Mouse (Mus musculus): Measurements from ENCODE around the gene Aptx. TPM values are rescaled to one million over a fixed set of nuclear protein-coding genes. Genes with fewer than 3 reads are reported as not detected.

Aptx gene
- total RNA-seq (2014; rRNA removed) (17.3 and 18.4 TPM in 2 replicates), polyA plus RNA-seq (2015; fragmentation: Nextera tagmentation; extraction: Ambion mirVana) (31.3 and 34.6 TPM in 2 replicates)

DNA sequence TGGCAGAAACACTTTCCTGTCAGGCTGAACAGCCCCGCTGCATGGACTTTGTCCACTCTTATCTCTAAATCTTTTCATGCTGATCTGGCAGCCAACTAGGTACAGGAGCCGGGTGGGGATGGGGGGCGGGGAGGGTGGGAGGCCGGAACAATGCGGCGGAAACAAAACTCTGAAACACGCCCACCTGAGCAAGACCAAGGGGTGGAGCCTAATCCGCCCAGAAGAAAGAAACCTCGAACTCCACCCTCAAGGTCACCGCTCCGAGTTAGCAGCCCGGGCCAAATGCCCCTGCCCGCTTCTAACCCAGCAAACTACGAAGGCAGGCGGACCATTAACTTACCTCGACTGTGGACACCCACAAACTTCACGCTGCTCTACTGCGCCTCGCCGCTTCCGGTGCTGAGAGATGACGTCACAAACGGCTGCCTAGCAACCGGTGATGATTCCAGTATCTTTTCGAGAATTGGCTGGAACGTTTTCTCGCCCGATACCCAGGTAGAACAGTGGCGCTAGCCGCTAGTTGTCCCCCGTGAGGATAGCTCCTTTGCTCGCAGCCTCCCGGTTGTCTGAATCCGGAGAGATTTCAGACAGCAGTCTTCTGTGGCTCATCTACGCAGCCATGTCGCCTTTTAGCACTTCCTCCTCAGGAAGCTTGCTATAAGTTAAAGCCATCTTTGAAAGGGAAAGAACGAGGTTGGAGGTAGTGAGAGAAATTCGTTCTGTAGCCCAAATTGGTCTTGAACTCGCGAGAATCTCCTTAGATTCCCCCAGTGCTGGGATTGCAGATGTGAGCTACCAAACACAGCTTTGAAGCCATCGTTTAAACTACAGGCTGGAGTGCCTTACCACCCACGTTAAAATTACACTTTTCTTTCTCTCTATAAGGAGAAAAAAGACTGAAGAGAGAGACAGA lies at the start of gene Aptx:
Gene Aptx (minus strand): TSS at position 398 of the 913 bp plus-strand sequence.
- TF ChIP-seq CTCF (IDR thresholded peaks at IDR 0.05): peak; percentile 52
- WGBS: under 1% methylated on average over 41 of the region's 42 CpGs
- Histone ChIP-seq H3K27ac (ENCODE audit: low read depth, low read length) (peak within 1 kb of the TSS; percentile 93), H3K4me2 (ENCODE audit: low read depth, low read length, poor library complexity, severe bottlenecking) (peak within 1 kb of the TSS; percentile 54), H3K9me3 (ENCODE audit: low read length) (no peaks in the 10 kb centered on the region), H3K36me3 (ENCODE audit: insufficient read depth, low read length) (no peaks in the 10 kb centered on the region), H3K9ac (replicated peaks; ENCODE audit: low read length, poor library complexity, severe bottlenecking) (peak within 1 kb of the TSS; percentile 65), H3K27me3 (ENCODE audit: insufficient read depth, low read length) (no peaks in the 10 kb centered on the region), H3K4me1 (ENCODE audit: insufficient read depth, low read length) (peaks cover 12% of the 10 kb centered on the region; the same call in 1 of the 2 replicates), H3K4me3 (ENCODE audit: low read depth, low read length) (peak within 1 kb of the TSS; percentile 67)
- DNase-seq (ENCODE audit: low spot score) (peak; percentile 98), ATAC-seq (ENCODE audit: low FRiP score) (peak; percentile 95)

DNA sequence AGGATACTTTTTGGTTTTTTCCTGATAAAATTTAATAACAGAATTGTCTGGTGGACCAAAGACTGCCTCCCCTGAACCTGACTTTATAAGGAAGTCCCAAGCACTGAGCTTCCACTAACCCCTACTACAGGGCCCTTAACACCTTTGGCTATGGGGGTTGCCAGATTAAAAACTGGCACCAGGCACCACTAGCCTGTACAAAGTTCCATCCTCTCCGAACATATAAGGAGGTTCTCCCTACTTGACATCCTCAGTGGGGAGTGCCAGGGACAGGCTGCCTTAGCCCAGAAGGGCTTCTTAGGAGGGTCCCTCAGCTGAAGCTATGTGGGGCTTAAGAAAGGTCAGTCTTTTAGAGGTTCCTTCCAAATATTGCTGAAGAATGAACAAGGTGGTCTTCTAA lies 32.4 kb upstream of the Aptx start:
- no peaks in the 10 kb centered on the region for H3K9me3 ChIP-seq (ENCODE audit: low read length)
- no peak overlapping the region for H3K4me2 ChIP-seq (ENCODE audit: low read depth, low read length, poor library complexity, severe bottlenecking)
- H3K4me3 ChIP-seq (ENCODE audit: low read depth, low read length): no peak overlapping the region
- 78% methylated on average over 1 of the region's 1 CpGs for WGBS
- DNase-seq (ENCODE audit: low spot score) (no peak), ATAC-seq (ENCODE audit: low FRiP score) (no peak)
- no peaks in the 10 kb centered on the region for H3K27me3 ChIP-seq (ENCODE audit: insufficient read depth, low read length)
- H3K9ac ChIP-seq (replicated peaks; ENCODE audit: low read length, poor library complexity, severe bottlenecking): no peak overlapping the region
- no peaks in the 10 kb centered on the region for H3K4me1 ChIP-seq (ENCODE audit: insufficient read depth, low read length)
- H3K36me3 ChIP-seq (ENCODE audit: insufficient read depth, low read length): peaks cover 42% of the 10 kb centered on the region
- H3K27ac ChIP-seq (ENCODE audit: low read depth, low read length): no peak overlapping the region
- TF ChIP-seq CTCF (IDR thresholded peaks at IDR 0.05): no peak

DNA sequence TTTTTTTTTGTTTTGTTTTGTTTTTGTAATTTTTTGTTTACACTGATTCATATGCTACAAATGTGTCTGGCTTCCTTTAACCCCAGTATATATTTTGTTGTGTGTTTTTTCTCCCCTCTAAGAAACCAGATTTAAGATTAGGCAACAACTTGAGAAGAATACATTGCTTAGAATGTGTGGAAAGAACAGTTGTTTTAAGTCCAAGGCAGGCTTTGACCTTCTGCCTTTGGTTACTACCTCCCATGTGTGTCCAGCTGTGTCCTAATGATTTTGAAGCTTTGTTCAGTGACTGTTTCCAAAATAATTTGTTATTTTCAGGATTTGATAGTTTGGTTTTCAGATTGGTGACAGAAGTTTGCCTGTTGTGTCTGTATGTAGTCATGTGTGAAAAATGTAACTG lies 28.3 kb upstream of the Aptx start:
- Histone ChIP-seq H3K9me3 (ENCODE audit: low read length) (no peaks in the 10 kb centered on the region), H3K4me3 (ENCODE audit: low read depth, low read length) (no peak overlapping the region), H3K4me1 (ENCODE audit: insufficient read depth, low read length) (no peaks in the 10 kb centered on the region), H3K9ac (replicated peaks; ENCODE audit: low read length, poor library complexity, severe bottlenecking) (no peak overlapping the region), H3K27ac (ENCODE audit: low read depth, low read length) (no peak overlapping the region), H3K27me3 (ENCODE audit: insufficient read depth, low read length) (no peaks in the 10 kb centered on the region), H3K36me3 (ENCODE audit: insufficient read depth, low read length) (peaks cover 30% of the 10 kb centered on the region), H3K4me2 (ENCODE audit: low read depth, low read length, poor library complexity, severe bottlenecking) (no peak overlapping the region)
- no peak for TF ChIP-seq CTCF (IDR thresholded peaks at IDR 0.05)
- no peak for DNase-seq (ENCODE audit: low spot score)
- no peak for ATAC-seq (ENCODE audit: low FRiP score)

DNA sequence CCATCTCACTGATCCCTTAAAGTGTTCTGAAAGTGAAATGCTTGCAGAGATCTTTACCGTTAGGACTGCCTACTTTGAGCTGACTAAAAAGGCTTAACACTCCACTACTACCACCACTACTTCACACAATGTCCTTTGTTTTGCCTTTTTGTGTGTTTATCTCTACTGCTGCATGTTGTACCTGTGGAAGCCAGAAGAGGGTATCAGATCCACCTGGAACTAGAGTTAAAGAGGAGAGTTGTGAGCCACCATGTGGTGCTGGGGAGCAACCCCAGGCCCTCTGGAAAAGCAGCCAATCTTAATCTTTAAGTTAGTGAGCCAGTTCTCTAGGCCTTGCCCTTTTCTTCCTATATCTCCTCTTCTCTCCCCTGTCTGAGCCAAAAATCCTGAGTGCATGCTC lies 24.3 kb upstream of the Aptx start:
- Histone ChIP-seq H3K36me3 (ENCODE audit: insufficient read depth, low read length) (peaks cover 12% of the 10 kb centered on the region), H3K4me3 (ENCODE audit: low read depth, low read length) (no peak overlapping the region), H3K9ac (replicated peaks; ENCODE audit: low read length, poor library complexity, severe bottlenecking) (no peak overlapping the region), H3K4me2 (ENCODE audit: low read depth, low read length, poor library complexity, severe bottlenecking) (no peak overlapping the region), H3K9me3 (ENCODE audit: low read length) (no peaks in the 10 kb centered on the region), H3K27ac (ENCODE audit: low read depth, low read length) (no peak overlapping the region), H3K27me3 (ENCODE audit: insufficient read depth, low read length) (no peaks in the 10 kb centered on the region), H3K4me1 (ENCODE audit: insufficient read depth, low read length) (peaks cover 6% of the 10 kb centered on the region; the same call in 1 of the 2 replicates)
- DNase-seq (ENCODE audit: low spot score) (no peak), ATAC-seq (ENCODE audit: low FRiP score) (no peak)
- peak; percentile 51 for TF ChIP-seq CTCF (IDR thresholded peaks at IDR 0.05)
- WGBS: 82% methylated on average over 1 of the region's 1 CpGs

DNA sequence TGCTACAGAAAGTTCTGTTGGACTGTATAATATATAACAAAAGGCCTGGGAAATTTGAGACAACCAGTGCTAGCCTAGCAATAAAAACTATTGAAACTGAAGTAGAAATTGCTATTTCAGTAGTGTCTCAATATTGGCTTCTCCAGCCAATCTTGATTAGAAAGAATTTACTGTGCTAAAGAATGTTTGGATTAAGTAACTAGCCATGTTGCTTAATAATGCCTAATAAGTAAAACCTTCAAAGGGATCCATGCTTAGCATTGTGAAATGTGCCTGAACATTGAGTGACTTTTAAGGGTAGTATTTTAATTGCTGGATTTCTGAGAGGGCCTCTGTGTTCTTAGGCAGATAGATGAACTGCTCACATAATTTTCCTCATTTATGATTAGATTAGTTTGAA lies 22.6 kb upstream of the Aptx start:
- Histone ChIP-seq H3K27ac (ENCODE audit: low read depth, low read length) (no peak overlapping the region), H3K27me3 (ENCODE audit: insufficient read depth, low read length) (no peaks in the 10 kb centered on the region), H3K4me1 (ENCODE audit: insufficient read depth, low read length) (peaks cover 11% of the 10 kb centered on the region; the same call in 1 of the 2 replicates), H3K4me3 (ENCODE audit: low read depth, low read length) (no peak overlapping the region), H3K9me3 (ENCODE audit: low read length) (no peaks in the 10 kb centered on the region), H3K4me2 (ENCODE audit: low read depth, low read length, poor library complexity, severe bottlenecking) (no peak overlapping the region), H3K36me3 (ENCODE audit: insufficient read depth, low read length) (peaks cover 2% of the 10 kb centered on the region; the same call in 1 of the 2 replicates), H3K9ac (replicated peaks; ENCODE audit: low read length, poor library complexity, severe bottlenecking) (no peak overlapping the region)
- no peak for TF ChIP-seq CTCF (IDR thresholded peaks at IDR 0.05)
- ATAC-seq (ENCODE audit: low FRiP score): no peak
- no peak for DNase-seq (ENCODE audit: low spot score)

DNA sequence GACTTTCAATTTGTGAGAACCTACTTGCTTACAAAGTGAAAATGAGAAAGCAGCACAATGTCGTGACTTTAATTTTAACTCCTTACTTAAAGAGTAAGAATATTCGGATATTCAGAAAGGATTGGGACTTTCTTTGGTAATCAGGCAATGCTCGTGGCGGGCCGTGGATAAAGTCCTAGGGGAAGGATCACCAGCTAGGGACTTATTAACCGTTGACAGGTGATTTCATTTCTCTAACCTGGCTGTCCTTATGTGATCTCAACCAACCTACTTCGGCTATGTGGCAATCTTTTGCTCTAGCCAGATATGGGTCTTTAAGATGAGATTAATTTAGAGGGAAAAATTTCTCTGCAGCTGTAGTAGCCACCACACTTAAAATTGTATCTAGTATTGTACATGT lies 22.1 kb upstream of the Aptx start:
- TF ChIP-seq CTCF (IDR thresholded peaks at IDR 0.05): no peak
- no peak overlapping the region for H3K9ac ChIP-seq (replicated peaks; ENCODE audit: low read length, poor library complexity, severe bottlenecking)

More for the DNA sequence above, 22.1 kb upstream of the Aptx start:
- no peaks in the 10 kb centered on the region for H3K36me3 ChIP-seq (ENCODE audit: insufficient read depth, low read length)
- DNase-seq (ENCODE audit: low spot score) (no peak), ATAC-seq (ENCODE audit: low FRiP score) (no peak)
- no peak overlapping the region for H3K4me3 ChIP-seq (ENCODE audit: low read depth, low read length)
- peaks cover 11% of the 10 kb centered on the region; the same call in 1 of the 2 replicates for H3K4me1 ChIP-seq (ENCODE audit: insufficient read depth, low read length)
- no peaks in the 10 kb centered on the region for H3K9me3 ChIP-seq (ENCODE audit: low read length)
- no peaks in the 10 kb centered on the region for H3K27me3 ChIP-seq (ENCODE audit: insufficient read depth, low read length)
- WGBS: 80% methylated on average over 7 of the region's 7 CpGs
- peak overlapping the region; percentile 55; the same call in 1 of the 2 replicates for H3K4me2 ChIP-seq (ENCODE audit: low read depth, low read length, poor library complexity, severe bottlenecking)
- no peak overlapping the region for H3K27ac ChIP-seq (ENCODE audit: low read depth, low read length)

All from midbrain, postnatal 0 days (tissue).